Mouse (Mus musculus): ENCODE measurements around the gene Mapk11. TPM values are rescaled to one million over a fixed set of nuclear protein-coding genes. Genes with fewer than 3 reads are reported as not detected.

The Mapk11 gene
- polyA plus RNA-seq, 1 experiment from 2014 or later = 3.8 TPM

DNA sequence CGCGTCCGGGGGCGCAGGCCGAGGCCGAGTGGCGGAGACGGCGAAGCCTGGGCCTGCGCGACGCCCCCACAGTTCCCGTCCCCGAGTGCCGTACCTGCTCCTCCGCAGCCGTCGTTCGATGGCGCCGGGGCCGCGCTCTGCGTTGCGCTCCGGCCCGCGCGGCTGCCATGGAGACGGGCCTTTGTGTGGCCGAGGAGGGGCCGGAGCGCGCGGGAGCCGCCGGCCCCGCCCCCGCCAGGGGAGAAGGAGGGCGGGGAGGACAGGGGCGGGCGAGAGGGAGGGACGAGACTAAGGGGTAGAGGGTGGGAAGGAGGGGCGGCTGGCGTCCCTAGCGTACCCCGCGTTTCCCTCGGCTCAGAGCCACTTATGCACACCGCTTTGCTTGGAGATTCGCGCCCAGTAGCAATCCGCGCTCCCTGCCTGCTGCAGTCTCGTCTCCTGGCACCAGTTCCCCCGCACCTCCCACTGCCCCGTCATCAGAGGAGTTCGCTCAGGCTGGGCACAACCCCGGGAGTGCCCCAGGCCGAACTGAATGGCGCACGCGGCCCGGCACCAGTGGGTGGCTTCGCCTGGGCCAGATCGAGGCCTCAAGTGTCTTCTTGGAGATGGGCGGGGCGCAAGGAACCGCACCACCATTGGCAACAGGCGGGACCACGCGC lies 31.3 kb upstream of the Mapk11 start, which contains the start of gene Plxnb2:
Gene Plxnb2, minus strand, starts transcription at position 218 of the 659 bp plus-strand sequence.
- Histone ChIP-seq H3K9me3 (no peaks in the 10 kb centered on the region), H3K36me3 (peaks cover 4% of the 10 kb centered on the region; the same call in 1 of the 2 replicates), H3K27me3 (replicated peaks) (no peaks in the 10 kb centered on the region), H3K9ac (peak within 1 kb of the TSS; percentile 96), H3K4me2 (peak within 1 kb of the TSS; percentile 92), H3K27ac (replicated peaks) (peak within 1 kb of the TSS; percentile 95), H3K4me3 (peak within 1 kb of the TSS; percentile 82), H3K4me1 (peaks cover 62% of the 10 kb centered on the region)
- peak; percentile 79 for ATAC-seq (ENCODE audit: extremely low read depth, insufficient number of reproducible peaks, low FRiP score, low TSS enrichment)
- under 1% methylated on average over 67 of the region's 72 CpGs for WGBS

DNA sequence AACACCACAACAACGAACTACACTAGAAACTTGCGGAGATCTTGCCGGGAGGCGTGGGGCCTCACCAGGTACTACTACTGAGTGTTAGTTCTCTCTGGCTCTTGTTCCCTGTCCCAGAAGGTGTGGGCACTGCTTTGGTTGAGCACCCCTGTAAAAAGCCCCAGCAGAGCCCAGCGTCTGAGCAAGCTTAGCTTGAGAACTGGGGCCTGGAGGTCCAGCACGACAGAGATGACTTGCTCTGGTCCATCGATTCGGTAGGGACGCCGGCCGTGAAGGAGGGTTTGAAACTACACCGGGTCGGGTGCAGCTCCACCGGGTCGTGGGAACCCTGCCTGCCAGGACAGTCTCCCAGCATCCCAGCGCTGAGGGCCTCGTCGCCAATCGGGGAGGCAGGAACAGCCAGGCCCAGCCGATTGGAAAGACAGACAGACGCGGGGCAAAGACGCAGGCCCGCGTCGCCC lies 30.7 kb upstream of the Mapk11 start:
- no peaks in the 10 kb centered on the region for H3K27me3 ChIP-seq (replicated peaks)
- peak overlapping the region; percentile 82 for H3K4me3 ChIP-seq
- peak overlapping the region; percentile 95 for H3K27ac ChIP-seq (replicated peaks)
- peaks cover 68% of the 10 kb centered on the region for H3K4me1 ChIP-seq
- H3K9ac ChIP-seq = peak overlapping the region; percentile 96
- no peaks in the 10 kb centered on the region for H3K9me3 ChIP-seq
- ATAC-seq (ENCODE audit: extremely low read depth, insufficient number of reproducible peaks, low FRiP score, low TSS enrichment) = no peak
- H3K4me2 ChIP-seq = peak overlapping the region; percentile 92
- H3K36me3 ChIP-seq = 0 out of 2 replicates have a peak, but pooled peaks cover 4% of the 10 kb centered on the region
- under 1% methylated on average over 26 of the region's 26 CpGs for WGBS

DNA sequence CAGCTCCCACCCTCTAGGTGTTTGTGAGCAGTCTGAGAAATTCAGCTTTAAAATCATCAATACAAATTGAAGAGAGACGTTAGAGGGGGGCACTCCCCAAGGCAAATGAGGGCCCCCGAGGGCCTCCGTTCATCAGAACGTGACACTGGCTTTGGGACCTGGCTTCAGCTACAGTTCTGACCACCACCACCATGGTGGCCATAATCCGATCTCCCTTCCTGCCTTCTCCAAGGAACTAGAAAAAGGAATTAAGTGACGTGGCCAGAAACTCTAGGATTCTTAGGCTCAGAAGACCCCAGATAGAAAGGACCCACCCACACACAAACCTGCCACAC lies 30.2 kb upstream of the Mapk11 start:
- H3K9me3 ChIP-seq = no peaks in the 10 kb centered on the region
- 5% methylated on average over 6 of the region's 6 CpGs for WGBS
- ATAC-seq (ENCODE audit: extremely low read depth, insufficient number of reproducible peaks, low FRiP score, low TSS enrichment) = no peak

DNA sequence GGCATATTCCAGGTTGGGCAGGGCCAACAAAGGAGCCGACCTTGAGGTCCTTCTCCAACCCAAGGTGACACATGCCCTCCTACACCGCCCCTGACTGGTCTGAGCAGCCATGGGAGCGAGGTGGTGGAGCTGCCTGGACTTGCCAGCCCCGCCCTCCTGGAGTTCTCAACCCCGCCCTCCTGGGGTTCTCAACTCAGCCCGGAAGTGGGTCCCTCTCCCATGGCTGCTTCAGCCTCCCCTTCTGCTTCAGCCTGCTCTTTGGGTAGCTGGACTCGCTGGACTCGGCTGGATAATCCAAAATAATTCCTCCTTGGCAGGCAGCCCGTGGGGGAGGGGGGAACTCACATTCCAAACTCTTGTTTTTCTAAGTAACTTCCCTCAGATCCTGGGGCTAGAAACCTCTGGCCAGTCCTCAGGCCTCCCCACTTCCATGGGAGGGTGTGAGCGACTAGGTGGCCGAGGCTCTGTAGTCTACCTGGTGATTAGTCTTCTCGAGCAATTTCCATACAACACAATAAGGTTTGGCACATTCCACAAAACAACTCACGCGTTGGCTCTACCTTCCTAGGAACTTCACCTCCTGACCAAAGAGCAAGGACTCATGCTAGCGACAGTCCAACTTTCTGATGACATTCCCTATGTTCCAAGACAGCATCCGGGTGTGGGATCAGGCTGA lies 29.7 kb upstream of the Mapk11 start:
- H3K9ac ChIP-seq = peak overlapping the region; percentile 96
- no peaks in the 10 kb centered on the region for H3K9me3 ChIP-seq
- peak overlapping the region; percentile 95 for H3K27ac ChIP-seq (replicated peaks)
- H3K36me3 ChIP-seq = no peaks in the 10 kb centered on the region
- H3K4me2 ChIP-seq = peak overlapping the region; percentile 92
- H3K4me1 ChIP-seq = peaks cover 78% of the 10 kb centered on the region
- H3K4me3 ChIP-seq = peak overlapping the region; percentile 82
- ATAC-seq (ENCODE audit: extremely low read depth, insufficient number of reproducible peaks, low FRiP score, low TSS enrichment) = peak; percentile 26; the same call in 1 of the 2 replicates
- H3K27me3 ChIP-seq (replicated peaks) = no peaks in the 10 kb centered on the region
- WGBS = 3% methylated on average over 16 of the region's 16 CpGs

More for the DNA sequence above, 30.2 kb upstream of the Mapk11 start:
- peaks cover 73% of the 10 kb centered on the region for H3K4me1 ChIP-seq
- H3K27me3 ChIP-seq (replicated peaks) = no peaks in the 10 kb centered on the region
- H3K36me3 ChIP-seq = 0 out of 2 replicates have a peak, but pooled peaks cover 4% of the 10 kb centered on the region
- H3K4me3 ChIP-seq = peak overlapping the region; percentile 82
- H3K4me2 ChIP-seq = peak overlapping the region; percentile 92
- peak overlapping the region; percentile 95 for H3K27ac ChIP-seq (replicated peaks)
- H3K9ac ChIP-seq = peak overlapping the region; percentile 96

DNA sequence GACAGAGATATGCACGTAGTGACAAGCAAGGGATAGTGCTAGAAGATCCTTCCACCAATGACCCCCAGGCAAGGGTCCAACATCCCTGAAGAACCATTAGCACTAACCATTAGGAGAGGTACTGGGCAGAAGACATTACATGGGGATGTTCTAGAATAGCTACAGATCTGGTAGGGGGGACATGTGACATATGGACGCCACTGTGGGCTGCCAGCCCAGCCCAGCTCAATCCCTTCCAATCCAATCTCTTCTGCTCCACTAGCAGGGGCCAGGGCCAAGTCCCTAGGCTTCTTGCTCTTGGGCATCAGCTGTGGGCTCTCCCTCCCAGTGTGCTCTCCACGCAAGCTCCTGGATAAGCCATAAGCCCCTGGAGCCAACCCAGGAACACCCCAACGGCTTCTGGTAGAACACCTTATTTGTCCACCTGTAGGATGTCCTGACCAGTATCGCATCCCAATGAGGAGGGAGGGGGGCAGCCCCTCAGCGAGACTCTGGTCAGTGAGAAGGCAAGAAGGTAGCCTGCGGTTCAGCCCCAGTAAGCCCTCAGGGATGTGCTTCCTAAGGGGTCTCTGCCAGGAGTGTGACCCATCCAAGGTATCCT lies 28.9 kb upstream of the Mapk11 start:
- Histone ChIP-seq H3K36me3 (no peaks in the 10 kb centered on the region), H3K9ac (peak overlapping the region; percentile 96), H3K4me1 (peaks cover 85% of the 10 kb centered on the region), H3K9me3 (no peaks in the 10 kb centered on the region), H3K4me2 (peak overlapping the region; percentile 92), H3K27me3 (replicated peaks) (no peaks in the 10 kb centered on the region), H3K27ac (replicated peaks) (peak overlapping the region; percentile 95), H3K4me3 (peak overlapping the region; percentile 82)
- ATAC-seq (ENCODE audit: extremely low read depth, insufficient number of reproducible peaks, low FRiP score, low TSS enrichment) = no peak
- 59% methylated on average over 7 of the region's 7 CpGs for WGBS

DNA sequence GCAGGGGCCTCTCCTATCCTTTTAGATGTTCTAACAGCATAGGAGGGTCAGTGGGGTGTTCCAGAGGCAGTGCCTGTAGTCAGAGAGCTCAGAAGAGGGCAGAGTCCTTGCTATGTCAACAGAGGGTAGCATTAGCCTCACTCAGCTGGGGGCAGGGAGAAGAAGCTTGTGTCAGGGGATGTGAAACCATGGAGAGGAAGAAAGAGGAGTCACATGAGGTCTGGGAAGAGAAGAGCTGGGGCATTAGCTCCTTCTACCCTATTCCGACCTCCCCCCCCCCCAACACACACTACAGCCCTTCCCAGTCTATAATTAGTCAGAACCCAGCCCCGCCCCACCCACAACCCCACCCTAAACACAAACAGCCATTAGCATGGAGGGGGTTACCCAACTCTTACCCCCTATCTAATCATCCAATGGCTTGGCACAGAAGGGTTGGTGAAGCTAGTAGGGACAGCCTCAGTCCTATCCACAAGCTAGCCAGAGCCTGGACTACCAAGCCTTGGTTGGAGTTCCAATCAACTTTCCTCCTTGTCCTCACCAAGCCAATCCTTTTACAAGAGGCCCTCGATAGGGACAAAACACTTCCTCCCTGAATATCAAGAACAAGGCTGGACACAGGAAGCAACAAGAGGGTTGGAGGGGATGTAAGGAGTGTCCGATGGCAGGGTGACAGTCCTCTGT lies 28.3 kb upstream of the Mapk11 start:
- H3K36me3 ChIP-seq = no peaks in the 10 kb centered on the region
- H3K4me2 ChIP-seq = peak overlapping the region; percentile 92
- peak overlapping the region; percentile 82 for H3K4me3 ChIP-seq
- ATAC-seq (ENCODE audit: extremely low read depth, insufficient number of reproducible peaks, low FRiP score, low TSS enrichment) = no peak
- no peaks in the 10 kb centered on the region for H3K27me3 ChIP-seq (replicated peaks)
- WGBS = 58% methylated on average over 4 of the region's 4 CpGs
- H3K27ac ChIP-seq (replicated peaks) = peak overlapping the region; percentile 95
- H3K9ac ChIP-seq = peak overlapping the region; percentile 96
- no peaks in the 10 kb centered on the region for H3K9me3 ChIP-seq
- H3K4me1 ChIP-seq = peaks cover 90% of the 10 kb centered on the region

DNA sequence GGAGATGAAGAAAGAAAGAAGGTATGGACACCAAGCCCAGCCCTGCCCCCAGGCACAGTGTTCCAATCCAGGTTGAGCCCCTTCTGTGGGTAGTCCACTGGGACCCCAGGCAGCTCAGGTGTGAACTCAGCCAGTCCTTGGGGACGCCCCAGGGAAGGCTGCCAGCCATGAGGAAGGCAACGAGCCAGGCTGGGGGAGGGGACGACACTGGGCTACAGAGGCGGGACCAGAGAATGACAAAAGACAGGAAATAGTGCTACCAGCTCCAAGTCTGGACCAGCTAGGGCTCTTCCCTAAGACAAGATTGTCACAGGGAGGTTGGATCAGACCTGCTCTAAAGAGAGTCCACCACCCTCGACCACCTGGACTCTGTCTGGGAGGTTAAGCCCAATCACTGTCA lies 27.7 kb upstream of the Mapk11 start:
- no peaks in the 10 kb centered on the region for H3K9me3 ChIP-seq
- no peaks in the 10 kb centered on the region for H3K36me3 ChIP-seq
- ATAC-seq (ENCODE audit: extremely low read depth, insufficient number of reproducible peaks, low FRiP score, low TSS enrichment) = no peak
- peak overlapping the region; percentile 18 for H3K4me3 ChIP-seq
- H3K27me3 ChIP-seq (replicated peaks) = no peaks in the 10 kb centered on the region
- H3K4me2 ChIP-seq = peak overlapping the region; percentile 92
- H3K9ac ChIP-seq = peak overlapping the region; percentile 70
- WGBS = 7% methylated on average over 5 of the region's 5 CpGs
- H3K27ac ChIP-seq (replicated peaks) = peak overlapping the region; percentile 95
- H3K4me1 ChIP-seq = peaks cover 90% of the 10 kb centered on the region

DNA sequence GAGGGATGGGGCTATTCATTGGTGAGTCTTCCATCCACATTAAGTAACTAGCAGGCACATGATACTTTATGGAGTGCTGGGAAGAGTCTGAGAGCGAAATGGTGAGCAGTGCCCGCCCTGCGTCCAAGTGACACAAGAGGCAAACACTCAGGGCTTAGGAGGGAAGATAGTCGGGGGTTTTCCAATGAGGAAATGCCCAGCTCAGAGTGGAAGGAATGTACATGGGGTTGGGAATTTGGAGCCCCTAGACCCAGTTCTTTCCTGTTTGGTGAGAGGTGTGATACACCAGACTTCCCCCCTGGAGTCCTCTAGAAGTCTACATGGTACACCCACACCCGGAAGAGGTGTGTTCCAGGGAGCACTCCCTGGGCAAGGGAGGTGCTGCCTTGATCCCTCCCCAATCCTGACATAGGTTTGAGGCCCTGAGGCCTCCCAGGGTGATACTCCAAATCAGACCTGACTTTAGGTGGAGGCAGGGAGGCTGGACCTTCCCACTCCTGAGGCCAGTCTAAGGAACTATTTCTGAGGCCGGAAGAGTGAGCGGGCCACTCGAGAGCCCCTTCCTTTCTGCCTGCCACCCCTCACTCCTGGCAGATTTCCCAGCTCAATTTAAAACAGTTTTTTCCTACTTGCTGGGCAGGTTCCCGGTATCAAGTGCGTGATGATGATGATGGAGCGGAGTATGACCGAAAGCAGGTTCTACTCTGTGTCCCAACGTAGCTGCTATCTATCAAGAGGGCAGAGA lies 26.2 kb upstream of the Mapk11 start:
- no peak overlapping the region; the same call in 1 of the 2 replicates for H3K27ac ChIP-seq (replicated peaks)
- 0 out of 2 replicates have a peak overlapping the region, but pooled peaks have one; percentile 70 for H3K9ac ChIP-seq
- H3K27me3 ChIP-seq (replicated peaks) = no peaks in the 10 kb centered on the region
- no peak for ATAC-seq (ENCODE audit: extremely low read depth, insufficient number of reproducible peaks, low FRiP score, low TSS enrichment)
- 62% methylated on average over 13 of the region's 13 CpGs for WGBS
- peaks cover 92% of the 10 kb centered on the region for H3K4me1 ChIP-seq
- no peaks in the 10 kb centered on the region for H3K36me3 ChIP-seq
- no peaks in the 10 kb centered on the region for H3K9me3 ChIP-seq
- H3K4me2 ChIP-seq = 0 out of 2 replicates have a peak overlapping the region, but pooled peaks have one; percentile 4
- no peak overlapping the region for H3K4me3 ChIP-seq

DNA sequence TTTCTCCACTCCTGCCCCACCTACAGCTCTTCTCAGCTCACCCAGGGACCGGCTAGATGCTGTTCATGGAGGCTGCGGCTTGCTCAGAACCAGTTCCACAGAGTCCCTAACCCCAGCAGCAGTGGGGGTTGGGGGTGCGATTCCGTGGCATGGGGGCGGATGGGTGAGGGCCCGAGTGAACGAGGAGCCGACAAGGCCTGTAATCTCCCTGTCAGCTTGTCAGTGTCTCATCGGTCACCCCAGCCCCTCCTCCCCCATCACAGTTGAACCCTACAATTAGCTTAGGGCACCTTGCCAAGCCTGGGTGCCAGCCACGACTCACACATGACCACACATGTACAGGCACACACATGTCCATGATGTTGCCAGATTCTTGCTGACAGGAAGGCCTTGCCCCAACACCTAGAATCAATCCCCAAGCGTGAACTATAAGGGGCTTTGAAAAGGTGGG lies 25.5 kb upstream of the Mapk11 start:
- Histone ChIP-seq H3K36me3 (peaks cover 2% of the 10 kb centered on the region; the same call in 1 of the 2 replicates), H3K27me3 (replicated peaks) (no peaks in the 10 kb centered on the region), H3K4me1 (peaks cover 99% of the 10 kb centered on the region), H3K4me2 (peak overlapping the region; percentile 99; the same call in 1 of the 2 replicates), H3K9me3 (no peaks in the 10 kb centered on the region), H3K9ac (no peak overlapping the region), H3K27ac (replicated peaks) (no peak overlapping the region), H3K4me3 (no peak overlapping the region)
- WGBS = 41% methylated on average over 11 of the region's 11 CpGs
- no peak for ATAC-seq (ENCODE audit: extremely low read depth, insufficient number of reproducible peaks, low FRiP score, low TSS enrichment)

DNA sequence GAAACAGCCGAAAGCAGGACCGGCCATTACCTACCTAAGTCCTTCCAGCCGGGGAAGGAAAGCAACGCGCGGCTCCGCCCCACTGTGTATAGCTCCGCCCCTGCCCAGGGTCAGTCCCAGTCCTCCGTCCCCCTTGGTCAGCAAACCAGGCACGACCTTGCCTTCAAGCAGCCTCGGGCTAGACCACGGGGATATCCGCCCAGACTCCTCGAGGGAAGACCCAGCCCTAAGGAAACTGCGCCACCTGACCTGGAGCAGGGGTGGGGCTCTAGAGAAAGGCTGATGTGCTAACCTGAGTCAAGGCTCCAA lies 24.4 kb upstream of the Mapk11 start:
- 0 out of 2 replicates have a peak overlapping the region, but pooled peaks have one; percentile 26 for H3K27ac ChIP-seq (replicated peaks)
- no peak for ATAC-seq (ENCODE audit: extremely low read depth, insufficient number of reproducible peaks, low FRiP score, low TSS enrichment)
- H3K27me3 ChIP-seq (replicated peaks) = no peaks in the 10 kb centered on the region
- H3K36me3 ChIP-seq = peaks cover 7% of the 10 kb centered on the region; the same call in 1 of the 2 replicates
- peak overlapping the region; percentile 99 for H3K4me2 ChIP-seq
- peak overlapping the region; percentile 89 for H3K9ac ChIP-seq
- peaks cover 100% of the 10 kb centered on the region for H3K4me1 ChIP-seq
- peak overlapping the region; percentile 66 for H3K4me3 ChIP-seq
- 2% methylated on average over 15 of the region's 15 CpGs for WGBS
- H3K9me3 ChIP-seq = no peaks in the 10 kb centered on the region

All from heart, embryonic 13.5 days (tissue).